Mouse (Mus musculus): ENCODE measurements at regions not wholly inside any gene's neighbourhood (a gene's known extent, or its start where the extent isn't known, plus 50 kb on each side); places are given as distances from the start of the nearest gene placed in this dataset.
"Not testable (repeated sequence)": the region's sequence is repeated elsewhere in the genome, so short reads cannot be mapped to it uniquely, and the experiment has no call there.

- H3K9me3 ChIP-seq (replicated peaks): not testable (repeated sequence)
These were observed 53.3 kb upstream of the Emcn start for GRCm38 (mm10) chr3:137287558-137287957.

GRCm38 (mm10) chr3:137288301-137288942 is 52.4 kb upstream of the Emcn start:
- DNase-seq (ENCODE audit: low spot score): no peak
- WGBS: 88% methylated on average over 7 of the region's 7 CpGs
- H3K9me3 ChIP-seq (replicated peaks): no peaks in the 10 kb centered on the region
- no peaks in the 10 kb centered on the region for H3K36me3 ChIP-seq
- peaks cover 2% of the 10 kb centered on the region; the same call in 1 of the 2 replicates for H3K27me3 ChIP-seq (ENCODE audit: low read depth, poor library complexity, severe bottlenecking)
- H3K4me1 ChIP-seq: peaks cover 8% of the 10 kb centered on the region; the same call in 1 of the 2 replicates
- H3K4me3 ChIP-seq: no peak overlapping the region
- H3K27ac ChIP-seq: no peak overlapping the region

More at GRCm38 (mm10) chr3:137287558-137287957, 53.3 kb upstream of the Emcn start:
- 93% methylated on average over 11 of the region's 11 CpGs for WGBS
- H3K4me1 ChIP-seq; H3K4me3 ChIP-seq; H3K36me3 ChIP-seq; H3K27ac ChIP-seq; DNase-seq (ENCODE audit: low spot score); H3K27me3 ChIP-seq (ENCODE audit: low read depth, poor library complexity, severe bottlenecking): not testable (repeated sequence)

DNA sequence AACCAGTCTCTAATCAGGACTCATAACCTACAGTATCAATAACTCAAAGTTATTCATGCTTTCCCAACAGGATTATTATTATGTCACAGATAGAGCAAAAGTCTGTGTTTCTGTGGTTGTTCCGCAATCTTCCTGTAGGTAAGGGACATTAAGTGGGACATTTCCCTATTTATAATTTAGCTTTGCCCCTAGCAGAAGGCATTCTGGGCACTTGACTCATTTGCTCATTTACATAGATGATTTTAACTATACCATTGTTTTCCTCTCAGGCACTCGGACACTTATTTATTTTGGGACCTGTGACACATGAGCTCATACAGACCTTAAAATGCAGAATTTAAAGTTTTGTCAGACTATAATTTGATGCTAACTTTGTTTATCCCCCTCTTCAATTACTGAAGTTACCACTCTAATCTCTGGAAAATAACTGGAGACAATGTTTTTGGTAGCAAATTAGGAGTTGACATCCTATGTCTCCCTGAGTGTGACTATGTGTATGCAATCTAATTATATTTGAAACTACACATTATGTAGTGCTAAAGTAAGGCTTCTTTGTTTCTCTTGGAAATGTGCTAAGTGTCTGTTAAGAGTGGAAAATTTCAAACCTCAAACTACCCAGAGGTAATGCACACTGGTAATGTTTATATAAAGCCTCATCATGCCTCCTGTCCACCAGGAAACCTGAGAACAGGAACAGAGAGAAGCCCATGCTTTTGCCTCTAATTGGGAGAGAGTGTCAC is 51.8 kb upstream of the Emcn start:
- no peaks in the 10 kb centered on the region for H3K36me3 ChIP-seq
- no peak for DNase-seq (ENCODE audit: low spot score)
- peaks cover 2% of the 10 kb centered on the region; the same call in 1 of the 2 replicates for H3K27me3 ChIP-seq (ENCODE audit: low read depth, poor library complexity, severe bottlenecking)
- WGBS: 86% methylated on average over 2 of the region's 2 CpGs
- peaks cover 8% of the 10 kb centered on the region; the same call in 1 of the 2 replicates for H3K4me1 ChIP-seq
- no peak overlapping the region for H3K4me3 ChIP-seq
- no peak overlapping the region for H3K27ac ChIP-seq
- H3K9me3 ChIP-seq (replicated peaks): no peaks in the 10 kb centered on the region

DNA sequence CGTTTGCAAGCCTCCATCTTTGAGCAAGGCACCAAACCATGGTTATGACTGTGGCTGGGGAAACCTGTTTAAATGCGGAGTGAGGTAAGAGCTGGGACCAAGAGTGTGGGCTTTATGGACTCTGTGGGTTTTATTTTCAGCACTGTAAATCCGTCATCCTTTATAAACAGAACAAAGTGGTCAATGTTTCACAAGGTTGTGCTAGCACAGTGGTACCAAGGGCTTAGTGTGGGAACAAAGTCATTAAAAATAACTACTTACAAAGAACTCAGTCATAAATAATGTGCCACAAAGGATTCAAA is 51.2 kb upstream of the Emcn start:
- peak; percentile 29 for DNase-seq (ENCODE audit: low spot score)
- Histone ChIP-seq H3K9me3 (replicated peaks) (no peaks in the 10 kb centered on the region), H3K27ac (no peak overlapping the region), H3K36me3 (no peaks in the 10 kb centered on the region), H3K27me3 (ENCODE audit: low read depth, poor library complexity, severe bottlenecking) (peaks cover 2% of the 10 kb centered on the region; the same call in 1 of the 2 replicates), H3K4me1 (peaks cover 8% of the 10 kb centered on the region; the same call in 1 of the 2 replicates), H3K4me3 (no peak overlapping the region)
- 61% methylated on average over 3 of the region's 3 CpGs for WGBS
